Mouse (Mus musculus) erythroid progenitor cell, adult 5-6 weeks (primary cell): Measurements from ENCODE around the gene Olfr393. TPM values are rescaled to one million over a fixed set of nuclear protein-coding genes. Genes with fewer than 3 reads are reported as not detected.

Experiments used
- ATAC-seq: replicated peaks from 2 replicates; pipeline ENCODE4 v1.8.0; 2016; ENCODE audit warnings: moderate number of reproducible peaks, mild to moderate bottlenecking, moderate TSS enrichment, inconsistent platforms; ENCODE audit not compliant: poor library complexity, low FRiP score, severe bottlenecking
- total RNA-seq, 2 experiments: library from RNA; stranded (forward) in 1 of 2; stranded (reverse) in 1 of 2; fragments of 150-400 nt in 1 of 2; fragments of 186-747, 209-891 nt in 1 of 2; gene quantifications; 2 replicates each; pipeline versions ENCODE4 v1.2.3 to v1.2.4; 2015 to 2017; ENCODE audit warnings: low replicate concordance in 2 of 2

Gene Olfr393
- total RNA-seq (2015; ENCODE audit: low replicate concordance) = not detected in 2 replicates
- total RNA-seq (2017; ENCODE audit: low replicate concordance) = not detected in 2 replicates

DNA sequence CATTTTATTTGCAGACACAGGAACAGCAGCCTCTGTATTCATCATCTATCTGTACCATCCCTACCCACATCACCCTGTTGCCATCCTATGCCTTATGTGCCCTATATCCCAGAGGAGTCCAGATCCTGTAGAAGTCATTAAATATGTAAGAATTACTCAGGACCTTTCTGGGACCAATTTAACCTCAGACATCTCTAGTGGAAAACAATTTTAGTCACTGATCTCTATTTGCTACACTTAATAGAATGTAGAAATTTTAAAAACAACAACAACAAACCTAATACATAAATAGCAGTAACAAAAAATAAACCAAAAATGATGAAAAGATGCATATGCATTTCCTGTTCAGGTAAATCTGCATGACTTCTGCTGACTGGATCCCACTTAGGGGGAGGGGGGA lies at the start of gene Olfr393:
Olfr393 (minus strand) TSS at position 101 of the 400 bp plus-strand sequence.
- no peak for ATAC-seq

DNA sequence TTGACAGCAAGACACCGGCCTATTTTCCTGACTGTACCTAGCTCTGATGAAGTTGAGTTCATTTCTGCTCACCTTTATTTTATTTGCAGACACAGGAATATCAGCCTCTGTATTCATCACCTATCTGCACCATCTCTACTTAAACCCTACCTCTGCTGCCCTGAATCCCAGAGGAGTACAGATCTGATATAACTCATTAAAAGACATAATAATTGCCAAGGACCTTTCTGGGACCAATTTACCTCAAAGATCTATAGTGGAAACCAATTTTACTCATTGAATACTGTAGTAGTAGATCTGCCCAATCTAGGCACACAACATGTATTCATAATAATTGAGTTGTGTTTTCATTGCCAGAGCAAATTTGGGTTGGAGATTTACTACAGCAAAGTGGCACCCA lies 39.4 kb upstream of the Olfr393 start, which contains the start of gene Olfr394:
Olfr394 (minus strand) TSS at position 101 of the 400 bp plus-strand sequence.
- ATAC-seq = no peak

DNA sequence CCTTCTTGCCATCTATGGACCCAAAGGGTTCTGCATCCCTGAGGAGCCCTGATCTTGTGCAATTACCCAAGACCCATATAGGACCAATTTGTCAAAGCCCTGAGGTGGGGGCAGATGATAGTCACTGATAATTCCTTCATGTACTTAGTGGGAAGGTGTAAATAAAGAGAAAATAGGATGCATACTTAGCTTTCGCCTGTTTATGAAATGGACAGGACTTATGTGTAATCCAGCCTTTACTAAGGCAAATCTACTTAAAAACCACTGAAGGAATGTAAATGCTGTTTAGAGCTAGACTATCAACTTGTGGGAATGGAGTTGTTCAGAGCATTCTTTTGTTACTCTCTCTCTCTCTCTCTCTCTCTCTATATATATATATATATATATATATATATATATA lies 34.3 kb downstream of the Olfr393 start, which contains the start of gene Olfr392:
Olfr392 (minus strand) TSS at position 101 of the 400 bp plus-strand sequence.
- ATAC-seq = no peak

DNA sequence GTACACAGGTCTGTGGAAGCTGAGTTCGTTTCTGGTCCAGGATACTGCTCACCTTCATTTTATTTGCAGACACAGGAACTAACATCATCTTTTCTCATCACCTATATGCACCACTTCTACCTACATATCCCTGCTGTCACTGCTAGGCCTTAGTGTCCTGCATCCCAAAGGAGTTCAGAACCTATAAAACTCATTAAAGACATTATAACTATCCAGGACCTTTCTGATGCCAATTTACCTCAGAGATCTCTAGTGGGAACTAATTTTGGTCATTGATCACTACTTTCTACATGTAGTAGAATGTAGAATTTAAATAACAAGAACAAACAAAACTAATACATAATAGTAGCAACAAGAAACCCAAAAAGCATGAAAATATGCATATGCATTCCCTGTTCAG lies 48.3 kb downstream of the Olfr393 start, which contains the start of gene Olfr391-ps:
Olfr391-ps (minus strand) TSS at position 101 of the 400 bp plus-strand sequence.
- ATAC-seq = no peak

Other genes starting within 250 kb of the Olfr393 start
- gene Zfp735, start 162.7 kb downstream of the Olfr393 start, total RNA-seq (2015; ENCODE audit: low replicate concordance) = not detected in 2 replicates
- not detected in 2 replicates for gene Zfp735, start 162.7 kb downstream of the Olfr393 start, total RNA-seq (2017; ENCODE audit: low replicate concordance)
- not detected in 2 replicates for gene Olfr389, start 70.7 kb downstream of the Olfr393 start, total RNA-seq (2015; ENCODE audit: low replicate concordance)
- not detected in 2 replicates for gene Olfr389, start 70.7 kb downstream of the Olfr393 start, total RNA-seq (2017; ENCODE audit: low replicate concordance)
- not detected in 2 replicates for gene Olfr390, start 68.5 kb downstream of the Olfr393 start, total RNA-seq (2015; ENCODE audit: low replicate concordance)
- not detected in 2 replicates for gene Olfr390, start 68.5 kb downstream of the Olfr393 start, total RNA-seq (2017; ENCODE audit: low replicate concordance)
- not detected in 2 replicates for gene Olfr391-ps, start 48.4 kb downstream of the Olfr393 start, total RNA-seq (2015; ENCODE audit: low replicate concordance)
- not detected in 2 replicates for gene Olfr391-ps, start 48.4 kb downstream of the Olfr393 start, total RNA-seq (2017; ENCODE audit: low replicate concordance)
- not detected in 2 replicates for gene Olfr392, start 34.4 kb downstream of the Olfr393 start, total RNA-seq (2015; ENCODE audit: low replicate concordance)
- gene Olfr392, start 34.4 kb downstream of the Olfr393 start, total RNA-seq (2017; ENCODE audit: low replicate concordance) = not detected in 2 replicates
- not detected in 2 replicates for gene Olfr394, start 39.3 kb upstream of the Olfr393 start, total RNA-seq (2015; ENCODE audit: low replicate concordance)
- under 0.01 TPM in 1 of 2 replicates, not detected in the other for gene Olfr394, start 39.3 kb upstream of the Olfr393 start, total RNA-seq (2017; ENCODE audit: low replicate concordance)
- not detected in 2 replicates for gene Olfr395, start 57.8 kb upstream of the Olfr393 start, total RNA-seq (2015; ENCODE audit: low replicate concordance)
- not detected in 2 replicates for gene Olfr395, start 57.8 kb upstream of the Olfr393 start, total RNA-seq (2017; ENCODE audit: low replicate concordance)
- not detected in 2 replicates for gene Olfr23, start 85.2 kb upstream of the Olfr393 start, total RNA-seq (2015; ENCODE audit: low replicate concordance)
- not detected in 2 replicates for gene Olfr23, start 85.2 kb upstream of the Olfr393 start, total RNA-seq (2017; ENCODE audit: low replicate concordance)
- gene Olfr397, start 109.4 kb upstream of the Olfr393 start, total RNA-seq (2015; ENCODE audit: low replicate concordance) = not detected in 2 replicates
- not detected in 2 replicates for gene Olfr397, start 109.4 kb upstream of the Olfr393 start, total RNA-seq (2017; ENCODE audit: low replicate concordance)
- not detected in 2 replicates for gene Olfr398, start 139.0 kb upstream of the Olfr393 start, total RNA-seq (2015; ENCODE audit: low replicate concordance)
- gene Olfr398, start 139.0 kb upstream of the Olfr393 start, total RNA-seq (2017; ENCODE audit: low replicate concordance) = not detected in 2 replicates
- not detected in 2 replicates for gene Olfr139, start 205.1 kb upstream of the Olfr393 start, total RNA-seq (2015; ENCODE audit: low replicate concordance)
- not detected in 2 replicates for gene Olfr139, start 205.1 kb upstream of the Olfr393 start, total RNA-seq (2017; ENCODE audit: low replicate concordance)
- gene Olfr399, start 205.2 kb upstream of the Olfr393 start, total RNA-seq (2015; ENCODE audit: low replicate concordance) = not detected in 2 replicates
- gene Olfr399, start 205.2 kb upstream of the Olfr393 start, total RNA-seq (2017; ENCODE audit: low replicate concordance) = not detected in 2 replicates
- gene Zfp616, start 218.5 kb upstream of the Olfr393 start, total RNA-seq (2015; ENCODE audit: low replicate concordance) = not detected in 2 replicates
- gene Zfp616, start 218.5 kb upstream of the Olfr393 start, total RNA-seq (2017; ENCODE audit: low replicate concordance) = not detected in 2 replicates